Mouse (Mus musculus): ENCODE data around the gene Gm11937. TPM values are rescaled to one million over a fixed set of nuclear protein-coding genes. Genes with fewer than 3 reads are reported as not detected.
"Not testable (repeated sequence)": the region's sequence is repeated elsewhere in the genome, so short reads cannot be mapped to it uniquely, and the experiment has no call there.

Gene Gm11937
- polyA plus RNA-seq, 1 experiment from 2014 or later, result not detected

DNA sequence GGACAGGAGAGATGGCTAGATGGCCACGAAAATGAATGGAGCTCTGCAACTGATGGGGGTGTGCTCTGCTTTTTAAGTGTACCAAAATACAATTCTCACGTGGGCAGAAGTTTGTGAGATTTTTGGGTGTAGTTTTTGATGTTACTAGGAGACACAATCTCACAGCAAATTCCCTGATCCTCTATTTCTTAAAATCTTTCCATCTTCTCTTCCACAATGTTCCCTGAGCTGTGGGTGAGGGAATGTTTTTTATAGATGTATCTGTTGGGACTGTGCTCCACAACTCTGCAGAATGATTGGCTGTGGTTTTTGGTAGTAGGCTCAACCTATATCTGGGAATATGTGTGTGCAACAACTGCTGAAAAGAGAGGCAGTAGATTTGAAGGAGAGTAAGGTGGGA, 23.3 kb upstream of the Gm11937 start:
- no peak overlapping the region for H3K9ac ChIP-seq (replicated peaks)
- H3K4me1 ChIP-seq (replicated peaks), result no peaks in the 10 kb centered on the region
- H3K27me3 ChIP-seq, result peaks cover 7% of the 10 kb centered on the region; the same call in 1 of the 2 replicates
- no peaks in the 10 kb centered on the region for H3K9me3 ChIP-seq
- 63% methylated on average over 2 of the region's 2 CpGs for WGBS
- no peaks in the 10 kb centered on the region for H3K36me3 ChIP-seq
- no peak overlapping the region for H3K4me2 ChIP-seq
- no peak overlapping the region for H3K4me3 ChIP-seq (replicated peaks)
- no peak for ATAC-seq (ENCODE audit: insufficient number of reproducible peaks, insufficient read depth, low FRiP score, low TSS enrichment, low read depth)
- H3K27ac ChIP-seq, result no peak overlapping the region

- no peak for ATAC-seq (ENCODE audit: insufficient number of reproducible peaks, insufficient read depth, low FRiP score, low TSS enrichment, low read depth)
- 75% methylated on average over 3 of the region's 3 CpGs for WGBS
- Histone ChIP-seq H3K27ac (no peak overlapping the region), H3K4me2 (no peak overlapping the region), H3K4me3 (replicated peaks) (no peak overlapping the region), H3K4me1 (replicated peaks) (no peaks in the 10 kb centered on the region), H3K9me3 (no peaks in the 10 kb centered on the region), H3K9ac (replicated peaks) (no peak overlapping the region), H3K27me3 (0 out of 2 replicates have a peak, but pooled peaks cover 7% of the 10 kb centered on the region), H3K36me3 (no peaks in the 10 kb centered on the region)
Measured at GRCm38 (mm10) chr11:99630890-99631289, 20.9 kb upstream of the Gm11937 start.

- ATAC-seq (ENCODE audit: insufficient number of reproducible peaks, insufficient read depth, low FRiP score, low TSS enrichment, low read depth), result no peak
- Histone ChIP-seq H3K36me3 (no peaks in the 10 kb centered on the region), H3K27ac (no peak within 1 kb of the TSS), H3K4me1 (replicated peaks) (no peaks in the 10 kb centered on the region), H3K4me2 (no peak within 1 kb of the TSS), H3K9me3 (no peaks in the 10 kb centered on the region), H3K27me3 (no peaks in the 10 kb centered on the region), H3K4me3 (replicated peaks) (no peak within 1 kb of the TSS), H3K9ac (replicated peaks) (no peak within 1 kb of the TSS)
- 82% methylated on average over 4 of the region's 4 CpGs for WGBS
Measured at GRCm38 (mm10) chr11:99628138-99628537, 18.1 kb upstream of the Gm11937 start, which contains the start of gene Krtap4-1. Gene Krtap4-1, minus strand, starts transcription at chr11:99628238.

DNA sequence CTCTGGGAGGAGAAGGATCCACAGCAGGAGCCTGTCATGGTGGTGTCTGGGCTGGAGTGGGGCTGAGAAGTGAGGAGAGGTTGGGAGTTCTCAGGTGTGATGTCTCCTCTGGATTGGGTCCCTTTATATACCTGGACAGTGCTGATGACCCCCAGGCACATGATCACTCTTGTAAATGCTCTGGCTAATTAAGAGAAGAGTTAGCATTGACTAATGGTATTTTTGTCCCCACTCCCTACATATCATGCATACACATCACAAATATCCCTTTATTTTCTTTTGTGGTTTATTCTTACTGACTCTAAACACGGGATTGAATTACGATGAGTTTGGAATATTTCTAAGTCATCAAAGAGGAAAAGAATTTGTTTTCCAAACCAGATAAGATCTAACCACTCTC, 10.3 kb upstream of the Gm11937 start, which contains the start of gene Gm11562:
Gene Gm11562 (minus strand): TSS at position 101 of the 400 bp plus-strand sequence.
- H3K4me3 ChIP-seq (replicated peaks), result no peak within 1 kb of the TSS
- H3K9me3 ChIP-seq, result no peaks in the 10 kb centered on the region
- no peaks in the 10 kb centered on the region for H3K36me3 ChIP-seq
- H3K4me1 ChIP-seq (replicated peaks), result no peaks in the 10 kb centered on the region
- H3K27me3 ChIP-seq, result no peaks in the 10 kb centered on the region
- WGBS, result 87% methylated on average over 2 of the region's 2 CpGs
- no peak within 1 kb of the TSS for H3K9ac ChIP-seq (replicated peaks)
- H3K4me2 ChIP-seq, result no peak within 1 kb of the TSS
- ATAC-seq (ENCODE audit: insufficient number of reproducible peaks, insufficient read depth, low FRiP score, low TSS enrichment, low read depth), result no peak
- H3K27ac ChIP-seq, result no peak within 1 kb of the TSS

DNA sequence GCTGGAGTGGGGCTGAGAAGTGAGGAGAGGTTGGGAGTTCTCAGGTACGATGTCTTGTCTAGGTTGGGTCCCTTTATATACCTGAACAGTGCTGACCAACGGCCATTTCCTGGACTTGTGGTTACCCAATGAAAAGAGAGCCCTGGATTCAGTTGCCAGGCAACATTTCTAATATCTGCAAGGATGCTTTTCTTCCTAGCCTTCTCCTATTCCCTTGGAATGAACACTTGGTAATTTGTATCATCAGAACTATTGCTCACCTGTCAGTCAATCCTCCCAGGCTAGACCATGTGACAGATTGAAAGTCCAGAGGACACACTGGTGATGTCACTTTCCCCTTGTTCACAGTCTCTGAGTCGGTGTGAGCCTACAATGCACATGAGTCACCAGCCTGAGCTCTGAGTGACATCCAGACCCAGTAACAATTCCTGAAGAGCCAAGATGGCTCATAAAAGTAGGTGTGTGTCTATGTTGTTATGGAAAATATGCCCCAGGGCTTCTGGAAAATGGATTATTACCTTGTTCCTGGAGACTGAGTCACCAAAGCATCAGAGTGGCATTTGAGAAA, 4.9 kb upstream of the Gm11937 start, which contains the start of gene Krtap2-4:
Gene Krtap2-4 (minus strand): TSS at position 51 of the 568 bp plus-strand sequence.
- Histone ChIP-seq H3K9ac (replicated peaks) (no peak within 1 kb of the TSS), H3K4me3 (replicated peaks) (no peak within 1 kb of the TSS), H3K9me3 (no peaks in the 10 kb centered on the region), H3K36me3 (no peaks in the 10 kb centered on the region), H3K27me3 (no peaks in the 10 kb centered on the region), H3K4me2 (no peak within 1 kb of the TSS), H3K27ac (no peak within 1 kb of the TSS), H3K4me1 (replicated peaks) (no peaks in the 10 kb centered on the region)
- ATAC-seq (ENCODE audit: insufficient number of reproducible peaks, insufficient read depth, low FRiP score, low TSS enrichment, low read depth), result no peak
- WGBS, result 63% methylated on average over 3 of the region's 3 CpGs

GRCm38 (mm10) chr11:99609126-99609525, 863 bp downstream of the Gm11937 start:
- no peaks in the 10 kb centered on the region for H3K36me3 ChIP-seq
- H3K27ac ChIP-seq, result no peak overlapping the region
- H3K9me3 ChIP-seq, result no peaks in the 10 kb centered on the region
- H3K4me1 ChIP-seq (replicated peaks), result no peaks in the 10 kb centered on the region
- no peak overlapping the region for H3K9ac ChIP-seq (replicated peaks)
- H3K4me3 ChIP-seq (replicated peaks), result no peak overlapping the region
- H3K27me3 ChIP-seq, result no peaks in the 10 kb centered on the region
- H3K4me2 ChIP-seq, result no peak overlapping the region
- WGBS, result 73% methylated on average over 1 of the region's 1 CpGs
- ATAC-seq (ENCODE audit: insufficient number of reproducible peaks, insufficient read depth, low FRiP score, low TSS enrichment, low read depth), result no peak

GRCm38 (mm10) chr11:99603208-99603607, 6.8 kb downstream of the Gm11937 start, which contains the start of gene Gm11938:
Gene Gm11938, minus strand, starts transcription at chr11:99603308.
- not testable (repeated sequence) for H3K4me2 ChIP-seq; H3K9me3 ChIP-seq; H3K36me3 ChIP-seq; ATAC-seq (ENCODE audit: insufficient number of reproducible peaks, insufficient read depth, low FRiP score, low TSS enrichment, low read depth); H3K27me3 ChIP-seq; H3K4me1 ChIP-seq (replicated peaks); H3K4me3 ChIP-seq (replicated peaks); H3K9ac ChIP-seq (replicated peaks); H3K27ac ChIP-seq
- 46% methylated on average over 1 of the region's 1 CpGs for WGBS

DNA sequence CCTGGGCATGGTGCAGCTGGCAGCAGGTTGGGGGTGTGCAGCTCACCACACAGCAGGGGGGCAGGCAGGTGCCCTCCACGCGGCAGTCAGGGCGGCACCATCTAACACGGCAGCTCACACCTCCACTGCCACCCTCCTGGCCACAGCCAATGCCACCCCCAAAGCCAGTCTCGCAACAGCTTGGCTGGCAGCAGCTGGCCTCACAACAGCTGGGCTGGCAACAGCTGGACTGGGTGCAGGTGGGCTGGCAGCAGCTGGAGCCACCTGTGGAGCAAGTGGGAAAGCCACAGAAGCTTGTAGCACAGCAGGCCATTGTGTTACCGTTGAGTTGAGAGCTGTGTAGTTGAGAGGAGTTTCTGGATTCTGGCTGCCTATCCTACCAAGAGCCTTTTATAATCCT, 12.2 kb downstream of the Gm11937 start, which contains the start of gene Krtap9-3:
Gene Krtap9-3 (minus strand): TSS at position 364 of the 400 bp plus-strand sequence.
- H3K36me3 ChIP-seq; H3K4me3 ChIP-seq (replicated peaks): not testable (repeated sequence)

DNA sequence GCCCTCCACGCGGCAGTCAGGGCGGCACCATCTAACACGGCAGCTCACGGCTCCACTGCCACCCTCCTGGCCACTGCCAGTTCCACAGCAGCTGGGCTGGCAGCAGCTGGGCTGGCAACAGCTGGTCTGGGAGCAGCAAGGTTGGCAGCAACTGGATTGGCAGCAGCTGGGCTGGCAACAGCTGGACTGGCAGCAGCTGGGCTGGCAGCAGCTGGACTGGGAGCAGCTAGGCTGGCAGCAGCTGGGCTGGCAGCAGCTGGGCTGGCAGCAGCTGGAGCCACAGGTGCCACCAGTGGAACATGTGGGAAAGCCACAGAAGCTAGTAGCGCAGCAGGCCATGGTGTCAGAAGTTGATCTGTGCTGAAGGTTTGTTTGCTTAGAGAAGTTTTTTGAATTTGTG, 19.0 kb downstream of the Gm11937 start, which contains the start of gene Krtap1-3:
Gene Krtap1-3 (minus strand): TSS at position 359 of the 400 bp plus-strand sequence.
- 75% methylated on average over 6 of the region's 6 CpGs for WGBS
- no peak within 1 kb of the TSS for H3K27ac ChIP-seq
- H3K4me1 ChIP-seq (replicated peaks), result no peaks in the 10 kb centered on the region
- ATAC-seq (ENCODE audit: insufficient number of reproducible peaks, insufficient read depth, low FRiP score, low TSS enrichment, low read depth), result no peak
- H3K4me3 ChIP-seq (replicated peaks), result no peak within 1 kb of the TSS
- no peaks in the 10 kb centered on the region for H3K27me3 ChIP-seq
- H3K4me2 ChIP-seq, result no peak within 1 kb of the TSS
- H3K9ac ChIP-seq (replicated peaks), result no peak within 1 kb of the TSS
- H3K36me3 ChIP-seq, result no peaks in the 10 kb centered on the region
- H3K9me3 ChIP-seq, result no peaks in the 10 kb centered on the region

More for the DNA sequence above, 12.2 kb downstream of the Gm11937 start, which contains the start of gene Krtap9-3:
- H3K9ac ChIP-seq (replicated peaks); H3K4me2 ChIP-seq; H3K4me1 ChIP-seq (replicated peaks); H3K27me3 ChIP-seq; ATAC-seq (ENCODE audit: insufficient number of reproducible peaks, insufficient read depth, low FRiP score, low TSS enrichment, low read depth); H3K9me3 ChIP-seq; H3K27ac ChIP-seq: not testable (repeated sequence)
- WGBS, result 84% methylated on average over 6 of the region's 6 CpGs

DNA sequence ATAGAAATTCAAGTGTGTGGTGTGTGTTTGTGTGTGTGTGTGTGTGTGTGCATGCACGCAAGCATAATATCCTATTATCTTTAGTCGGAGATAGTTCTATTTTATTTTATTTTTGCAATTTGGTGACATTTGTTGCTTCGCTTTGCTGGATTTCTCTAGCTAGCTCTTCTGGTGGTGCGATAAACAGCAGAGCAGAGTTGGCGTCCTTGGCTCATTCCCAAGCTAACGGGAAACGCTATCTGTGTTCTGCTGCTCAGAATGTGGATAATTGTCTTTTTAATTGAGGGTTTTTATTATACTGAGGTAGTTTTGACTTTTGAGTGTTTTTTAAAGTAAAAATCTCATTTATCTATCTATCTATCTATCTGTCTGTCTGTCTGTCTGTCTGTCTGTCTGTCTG, 24.9 kb downstream of the Gm11937 start:
- Histone ChIP-seq H3K27me3 (no peaks in the 10 kb centered on the region), H3K9me3 (no peaks in the 10 kb centered on the region), H3K36me3 (no peaks in the 10 kb centered on the region), H3K9ac (replicated peaks) (no peak overlapping the region), H3K4me3 (replicated peaks) (no peak overlapping the region), H3K27ac (no peak overlapping the region), H3K4me1 (replicated peaks) (no peaks in the 10 kb centered on the region), H3K4me2 (no peak overlapping the region)
- no peak for ATAC-seq (ENCODE audit: insufficient number of reproducible peaks, insufficient read depth, low FRiP score, low TSS enrichment, low read depth)
- WGBS, result 88% methylated on average over 7 of the region's 7 CpGs

- no peak for ATAC-seq (ENCODE audit: insufficient number of reproducible peaks, insufficient read depth, low FRiP score, low TSS enrichment, low read depth)
- Histone ChIP-seq H3K4me2 (no peak within 1 kb of the TSS), H3K27ac (no peak within 1 kb of the TSS), H3K9me3 (no peaks in the 10 kb centered on the region), H3K36me3 (no peaks in the 10 kb centered on the region), H3K9ac (replicated peaks) (no peak within 1 kb of the TSS), H3K4me3 (replicated peaks) (no peak within 1 kb of the TSS), H3K27me3 (no peaks in the 10 kb centered on the region), H3K4me1 (replicated peaks) (no peaks in the 10 kb centered on the region)
- WGBS, result 67% methylated on average over 5 of the region's 5 CpGs
Measured at GRCm38 (mm10) chr11:99583245-99583704, 26.7 kb downstream of the Gm11937 start, which contains the start of gene Krtap1-4. Gene Krtap1-4, minus strand, starts transcription at chr11:99583654.

Data from limb, embryonic 12.5 days (tissue).